Mouse (Mus musculus): Measurements from ENCODE around the gene Bub1b. TPM values are rescaled to one million over a fixed set of nuclear protein-coding genes. Genes with fewer than 3 reads are reported as not detected.

Gene Bub1b
- polyA plus RNA-seq, 1 experiment from 2014 or later = 112 TPM

DNA sequence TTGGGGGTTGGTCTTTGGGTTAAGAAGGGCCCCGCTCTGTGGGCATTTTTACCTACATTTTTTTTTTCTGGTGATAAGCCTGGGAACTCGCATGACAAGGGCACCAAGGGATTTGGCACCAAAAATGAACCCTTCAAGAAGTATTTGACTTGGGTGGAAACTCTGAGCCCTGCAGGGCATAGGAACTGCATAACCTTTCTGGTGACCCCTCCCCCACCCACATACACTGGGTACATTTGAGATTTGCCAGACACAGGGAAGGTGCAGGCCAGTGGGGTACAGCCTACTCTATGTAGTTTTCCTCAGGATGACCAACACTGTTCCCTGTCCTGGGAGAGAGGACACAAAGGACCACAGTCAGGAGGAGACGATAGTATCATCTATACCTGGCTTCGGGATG is 67.6 kb downstream of the Bub1b start:
- Histone ChIP-seq H3K27me3 (ENCODE audit: control insufficient read depth, insufficient read depth, low read length) (peaks cover 23% of the 10 kb centered on the region), H3K4me3 (ENCODE audit: low read depth, low read length) (no peak overlapping the region), H3K27ac (ENCODE audit: low read depth, low read length) (no peak overlapping the region), H3K9ac (ENCODE audit: low read length) (no peak overlapping the region), H3K9me3 (ENCODE audit: control insufficient read depth, low read length) (no peaks in the 10 kb centered on the region), H3K4me2 (ENCODE audit: low read depth) (no peak overlapping the region), H3K36me3 (ENCODE audit: control insufficient read depth, insufficient read depth, low read length) (no peaks in the 10 kb centered on the region), H3K4me1 (ENCODE audit: control insufficient read depth, insufficient read depth, low read length) (peaks cover 9% of the 10 kb centered on the region)
- DNase-seq (ENCODE audit: low spot score) (no peak), ATAC-seq (ENCODE audit: insufficient read depth, low FRiP score, low TSS enrichment) (no peak)
- 87% methylated on average over 4 of the region's 4 CpGs for WGBS

DNA sequence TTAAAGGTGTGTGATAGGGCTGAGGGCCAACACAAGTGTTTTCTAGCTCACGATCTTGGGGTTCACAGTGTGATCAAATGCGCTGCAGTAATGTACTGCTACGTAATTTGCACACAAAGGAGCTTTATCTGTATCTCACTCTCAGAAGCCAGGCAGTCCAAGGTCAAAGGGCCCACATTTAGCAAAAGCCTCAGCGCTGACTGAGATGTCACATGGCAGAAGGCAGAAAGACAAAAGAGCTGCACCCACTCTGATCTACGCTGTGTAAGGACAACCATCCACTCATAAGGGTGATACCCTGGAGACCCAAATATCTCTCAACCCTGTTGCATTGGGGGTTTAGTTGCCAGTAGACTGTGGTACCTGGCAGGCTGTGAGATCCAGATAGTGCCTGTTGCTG is 69.2 kb downstream of the Bub1b start:
- peaks cover 9% of the 10 kb centered on the region for H3K4me1 ChIP-seq (ENCODE audit: control insufficient read depth, insufficient read depth, low read length)
- no peak overlapping the region for H3K4me2 ChIP-seq (ENCODE audit: low read depth)
- DNase-seq (ENCODE audit: low spot score) (no peak), ATAC-seq (ENCODE audit: insufficient read depth, low FRiP score, low TSS enrichment) (no peak)
- no peak overlapping the region for H3K4me3 ChIP-seq (ENCODE audit: low read depth, low read length)
- no peak overlapping the region for H3K27ac ChIP-seq (ENCODE audit: low read depth, low read length)
- H3K27me3 ChIP-seq (ENCODE audit: control insufficient read depth, insufficient read depth, low read length) = peaks cover 23% of the 10 kb centered on the region
- H3K36me3 ChIP-seq (ENCODE audit: control insufficient read depth, insufficient read depth, low read length) = no peaks in the 10 kb centered on the region
- WGBS = 74% methylated on average over 5 of the region's 5 CpGs
- no peaks in the 10 kb centered on the region for H3K9me3 ChIP-seq (ENCODE audit: control insufficient read depth, low read length)
- H3K9ac ChIP-seq (ENCODE audit: low read length) = no peak overlapping the region

DNA sequence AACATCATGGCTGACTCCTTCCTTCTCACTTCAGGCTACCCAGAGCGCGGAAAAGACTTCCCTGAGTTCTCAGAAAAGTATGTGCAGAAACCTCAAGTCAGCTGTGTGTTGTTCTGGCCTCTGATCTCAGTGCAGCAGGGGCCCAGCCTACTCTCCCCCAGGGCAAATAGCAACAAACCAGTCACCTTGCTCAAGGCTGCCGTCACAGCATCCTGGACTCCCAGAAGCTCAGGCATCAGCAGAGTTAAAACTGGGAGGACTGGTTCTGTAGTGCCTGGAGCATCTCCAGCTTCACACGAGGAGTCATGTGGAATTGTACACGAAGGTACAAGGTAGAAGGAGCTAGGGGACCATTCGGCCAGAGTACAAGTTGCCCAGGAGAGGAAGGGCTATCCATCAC is 71.2 kb downstream of the Bub1b start:
- H3K27me3 ChIP-seq (ENCODE audit: control insufficient read depth, insufficient read depth, low read length) = peaks cover 10% of the 10 kb centered on the region
- no peak overlapping the region for H3K4me2 ChIP-seq (ENCODE audit: low read depth)
- H3K27ac ChIP-seq (ENCODE audit: low read depth, low read length) = no peak overlapping the region
- H3K9me3 ChIP-seq (ENCODE audit: control insufficient read depth, low read length) = no peaks in the 10 kb centered on the region
- ATAC-seq (ENCODE audit: insufficient read depth, low FRiP score, low TSS enrichment) = no peak
- DNase-seq (ENCODE audit: low spot score) = no peak
- WGBS = 58% methylated on average over 6 of the region's 6 CpGs
- H3K4me1 ChIP-seq (ENCODE audit: control insufficient read depth, insufficient read depth, low read length) = no peaks in the 10 kb centered on the region
- no peaks in the 10 kb centered on the region for H3K36me3 ChIP-seq (ENCODE audit: control insufficient read depth, insufficient read depth, low read length)
- H3K9ac ChIP-seq (ENCODE audit: low read length) = no peak overlapping the region
- H3K4me3 ChIP-seq (ENCODE audit: low read depth, low read length) = no peak overlapping the region

DNA sequence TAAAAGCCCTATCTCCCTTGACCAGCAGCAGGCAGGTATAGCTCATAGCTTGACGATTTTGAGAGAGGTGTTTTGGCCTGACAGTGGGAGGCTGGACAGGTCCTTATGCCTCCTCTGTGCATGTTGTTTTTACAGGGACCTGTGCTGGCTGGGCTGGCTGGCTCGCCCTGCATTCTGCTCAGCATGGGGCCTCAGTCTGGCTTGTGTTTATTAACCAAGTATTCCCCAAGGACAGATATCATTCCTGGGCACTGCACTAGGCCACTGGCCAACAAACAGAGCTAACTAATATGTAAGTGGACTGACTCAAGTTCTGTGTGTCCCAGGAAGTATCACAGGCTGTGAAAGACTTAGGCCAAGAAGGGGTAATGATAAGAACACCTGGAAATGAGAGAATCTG is 71.8 kb downstream of the Bub1b start:
- no peak overlapping the region for H3K4me3 ChIP-seq (ENCODE audit: low read depth, low read length)
- H3K27me3 ChIP-seq (ENCODE audit: control insufficient read depth, insufficient read depth, low read length) = peaks cover 12% of the 10 kb centered on the region
- no peaks in the 10 kb centered on the region for H3K4me1 ChIP-seq (ENCODE audit: control insufficient read depth, insufficient read depth, low read length)
- H3K36me3 ChIP-seq (ENCODE audit: control insufficient read depth, insufficient read depth, low read length) = no peaks in the 10 kb centered on the region
- 53% methylated on average over 2 of the region's 2 CpGs for WGBS
- H3K4me2 ChIP-seq (ENCODE audit: low read depth) = no peak overlapping the region
- H3K9me3 ChIP-seq (ENCODE audit: control insufficient read depth, low read length) = no peaks in the 10 kb centered on the region
- no peak overlapping the region for H3K27ac ChIP-seq (ENCODE audit: low read depth, low read length)
- H3K9ac ChIP-seq (ENCODE audit: low read length) = no peak overlapping the region
- ATAC-seq (ENCODE audit: insufficient read depth, low FRiP score, low TSS enrichment) (no peak), DNase-seq (ENCODE audit: low spot score) (no peak)

DNA sequence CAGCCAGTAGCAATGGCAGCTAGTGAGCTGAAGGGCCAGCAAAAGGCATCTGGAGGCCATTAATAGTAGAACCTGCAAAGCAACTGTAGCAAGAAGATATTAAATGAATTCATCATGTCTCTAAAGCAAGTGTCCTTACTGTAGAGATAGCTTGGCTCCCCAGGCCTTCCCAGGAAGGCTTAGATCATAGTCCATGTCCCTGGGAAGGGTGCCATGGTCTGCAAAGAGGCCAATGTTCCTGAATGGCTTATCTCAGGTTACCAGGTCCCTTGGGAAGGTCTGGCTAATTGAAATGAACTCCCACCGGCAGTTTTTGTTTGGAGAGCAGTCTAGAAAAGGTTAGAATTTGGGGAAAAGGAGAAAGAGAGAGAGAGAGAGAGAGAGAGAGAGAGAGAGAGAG is 73.7 kb downstream of the Bub1b start:
- Histone ChIP-seq H3K27me3 (ENCODE audit: control insufficient read depth, insufficient read depth, low read length) (peaks cover 30% of the 10 kb centered on the region), H3K9me3 (ENCODE audit: control insufficient read depth, low read length) (no peaks in the 10 kb centered on the region)
- 54% methylated on average over 1 of the region's 1 CpGs for WGBS

DNA sequence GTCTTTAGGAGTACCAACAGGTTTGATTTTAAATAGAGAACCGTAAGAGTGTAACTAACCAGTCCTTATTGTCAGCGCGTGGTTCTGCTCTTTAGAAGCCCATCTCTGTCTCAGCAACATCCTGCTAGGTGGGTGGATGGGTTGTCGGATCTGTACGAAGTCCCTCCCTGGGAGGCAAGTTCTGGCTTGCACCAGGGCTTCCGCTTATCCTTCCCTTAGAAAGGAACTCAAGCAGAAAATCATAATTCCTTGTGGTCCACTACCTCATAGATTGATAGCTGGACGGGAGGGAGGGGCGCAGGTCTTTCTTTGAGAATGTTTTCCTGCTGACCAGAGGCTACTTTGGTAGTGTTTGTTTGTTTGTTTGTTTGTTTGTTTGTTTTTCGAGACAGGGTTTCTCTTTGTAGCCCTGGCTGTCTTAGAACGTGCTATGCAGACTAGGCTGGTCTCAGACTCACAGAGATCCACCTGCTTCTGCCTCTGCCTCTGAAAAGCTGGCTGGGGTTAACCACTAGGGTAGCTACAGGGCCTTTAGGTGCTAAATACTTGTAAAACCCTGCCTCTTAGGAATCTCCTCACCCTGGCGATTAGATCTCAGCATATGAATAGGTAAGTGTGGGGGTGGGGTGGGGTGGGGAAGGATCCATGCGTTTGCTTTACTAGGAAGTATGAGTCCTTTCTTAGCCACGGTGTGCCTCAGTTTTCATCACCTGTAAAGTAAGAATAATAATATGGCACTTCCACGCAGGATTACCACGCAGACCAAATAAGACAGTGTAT is 75.9 kb downstream of the Bub1b start:
- no peaks in the 10 kb centered on the region for H3K9me3 ChIP-seq (ENCODE audit: control insufficient read depth, low read length)
- DNase-seq (ENCODE audit: low spot score) (no peak), ATAC-seq (ENCODE audit: insufficient read depth, low FRiP score, low TSS enrichment) (no peak)
- H3K4me1 ChIP-seq (ENCODE audit: control insufficient read depth, insufficient read depth, low read length) = peaks cover 9% of the 10 kb centered on the region; the same call in 1 of the 2 replicates
- H3K4me3 ChIP-seq (ENCODE audit: low read depth, low read length) = no peak overlapping the region
- no peaks in the 10 kb centered on the region for H3K36me3 ChIP-seq (ENCODE audit: control insufficient read depth, insufficient read depth, low read length)
- H3K4me2 ChIP-seq (ENCODE audit: low read depth) = no peak overlapping the region
- 22% methylated on average over 15 of the region's 15 CpGs for WGBS
- no peak overlapping the region for H3K27ac ChIP-seq (ENCODE audit: low read depth, low read length)
- H3K27me3 ChIP-seq (ENCODE audit: control insufficient read depth, insufficient read depth, low read length) = peaks cover 52% of the 10 kb centered on the region
- H3K9ac ChIP-seq (ENCODE audit: low read length) = no peak overlapping the region

More for the DNA sequence above, 73.7 kb downstream of the Bub1b start:
- Histone ChIP-seq H3K4me1 (ENCODE audit: control insufficient read depth, insufficient read depth, low read length) (no peaks in the 10 kb centered on the region), H3K9ac (ENCODE audit: low read length) (no peak overlapping the region), H3K36me3 (ENCODE audit: control insufficient read depth, insufficient read depth, low read length) (no peaks in the 10 kb centered on the region), H3K27ac (ENCODE audit: low read depth, low read length) (no peak overlapping the region), H3K4me2 (ENCODE audit: low read depth) (no peak overlapping the region), H3K4me3 (ENCODE audit: low read depth, low read length) (no peak overlapping the region)
- DNase-seq (ENCODE audit: low spot score) (no peak), ATAC-seq (ENCODE audit: insufficient read depth, low FRiP score, low TSS enrichment) (no peak)

DNA sequence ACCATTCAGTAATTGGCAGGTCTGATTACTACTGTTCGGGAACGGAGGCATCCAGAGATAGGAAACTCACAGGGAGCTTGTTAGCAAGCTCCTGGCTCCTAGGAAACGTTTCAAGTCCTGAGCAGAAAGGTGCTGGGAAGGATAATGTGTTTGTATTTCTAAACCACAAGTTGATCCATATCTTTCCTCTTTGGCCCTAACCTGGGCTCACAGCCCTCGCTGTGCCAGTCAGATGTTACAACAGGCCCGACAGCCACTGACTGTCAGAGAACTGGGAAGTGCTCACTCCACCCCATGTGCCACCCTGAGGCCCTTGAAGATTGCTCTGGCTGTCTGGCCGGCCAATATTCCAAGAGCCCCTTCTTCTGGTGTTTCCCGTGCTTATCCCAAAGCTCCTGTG is 76.5 kb downstream of the Bub1b start:
- no peaks in the 10 kb centered on the region for H3K36me3 ChIP-seq (ENCODE audit: control insufficient read depth, insufficient read depth, low read length)
- no peak overlapping the region for H3K4me2 ChIP-seq (ENCODE audit: low read depth)
- 8% methylated on average over 7 of the region's 7 CpGs for WGBS
- no peak overlapping the region for H3K4me3 ChIP-seq (ENCODE audit: low read depth, low read length)
- DNase-seq (ENCODE audit: low spot score) = no peak
- peaks cover 58% of the 10 kb centered on the region for H3K27me3 ChIP-seq (ENCODE audit: control insufficient read depth, insufficient read depth, low read length)
- no peak overlapping the region for H3K9ac ChIP-seq (ENCODE audit: low read length)
- no peak for ATAC-seq (ENCODE audit: insufficient read depth, low FRiP score, low TSS enrichment)
- no peak overlapping the region for H3K27ac ChIP-seq (ENCODE audit: low read depth, low read length)
- H3K4me1 ChIP-seq (ENCODE audit: control insufficient read depth, insufficient read depth, low read length) = peaks cover 9% of the 10 kb centered on the region; the same call in 1 of the 2 replicates
- H3K9me3 ChIP-seq (ENCODE audit: control insufficient read depth, low read length) = no peaks in the 10 kb centered on the region

DNA sequence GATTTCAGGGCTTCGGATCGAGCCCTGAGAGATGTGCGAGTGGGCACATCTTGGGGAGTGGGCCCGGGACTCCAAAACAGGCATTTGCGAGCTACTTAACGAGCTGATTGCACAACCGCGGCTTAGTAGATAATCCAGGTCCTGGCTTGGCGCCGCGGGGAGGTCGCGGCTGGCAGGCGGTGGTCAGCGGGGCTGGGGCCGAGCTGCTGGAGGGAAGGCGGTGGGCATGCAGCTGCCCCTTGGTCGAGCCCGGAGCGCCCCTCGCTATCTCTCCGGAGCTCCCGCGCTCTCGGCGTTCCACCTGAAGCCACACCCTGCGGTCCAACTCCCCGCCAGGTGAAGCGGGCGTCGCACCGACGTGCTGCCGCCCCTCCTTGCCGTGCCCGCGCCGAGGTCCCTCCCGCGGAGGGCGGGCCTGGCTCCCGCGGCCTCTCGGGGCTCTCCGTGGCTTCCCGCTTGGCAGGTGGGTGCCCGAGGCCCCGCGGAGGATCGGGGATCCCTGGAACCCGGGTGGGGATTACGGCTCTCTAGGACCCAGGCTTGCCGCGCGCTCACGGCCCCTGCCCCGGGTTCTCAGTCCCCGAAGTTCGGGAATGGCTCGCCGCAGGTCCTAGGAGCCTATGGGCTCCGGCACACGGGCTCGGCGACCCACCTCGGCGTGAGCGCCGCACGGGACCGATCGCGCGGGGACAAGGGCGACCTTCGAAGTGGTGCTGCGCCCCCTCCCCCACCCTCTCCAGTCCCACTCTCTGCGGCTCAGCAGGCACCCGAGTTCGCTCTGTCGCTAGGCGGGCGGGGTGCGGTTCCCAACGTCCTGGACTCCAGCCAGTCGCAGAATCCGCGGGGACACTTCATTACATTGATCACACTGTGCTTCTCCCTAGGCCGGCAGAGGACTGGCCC is 79.1 kb downstream of the Bub1b start:
- Histone ChIP-seq H3K9me3 (ENCODE audit: control insufficient read depth, low read length) (no peaks in the 10 kb centered on the region), H3K27ac (ENCODE audit: low read depth, low read length) (no peak overlapping the region)
- DNase-seq (ENCODE audit: low spot score) = no peak

More for the DNA sequence above, 79.1 kb downstream of the Bub1b start:
- peak overlapping the region; percentile 48 for H3K4me3 ChIP-seq (ENCODE audit: low read depth, low read length)
- H3K4me2 ChIP-seq (ENCODE audit: low read depth) = peak overlapping the region; percentile 93
- no peaks in the 10 kb centered on the region for H3K36me3 ChIP-seq (ENCODE audit: control insufficient read depth, insufficient read depth, low read length)
- H3K27me3 ChIP-seq (ENCODE audit: control insufficient read depth, insufficient read depth, low read length) = peaks cover 61% of the 10 kb centered on the region
- H3K4me1 ChIP-seq (ENCODE audit: control insufficient read depth, insufficient read depth, low read length) = peaks cover 9% of the 10 kb centered on the region; the same call in 1 of the 2 replicates
- ATAC-seq (ENCODE audit: insufficient read depth, low FRiP score, low TSS enrichment) = peak; percentile 27; the same call in 1 of the 2 replicates
- H3K9ac ChIP-seq (ENCODE audit: low read length) = peak overlapping the region; percentile 45
- under 1% methylated on average over 89 of the region's 89 CpGs for WGBS

All from neural tube, embryonic 11.5 days (tissue).